11 mouse cellular contexts compared by ENCODE assay signal in the genomic region with DNA sequence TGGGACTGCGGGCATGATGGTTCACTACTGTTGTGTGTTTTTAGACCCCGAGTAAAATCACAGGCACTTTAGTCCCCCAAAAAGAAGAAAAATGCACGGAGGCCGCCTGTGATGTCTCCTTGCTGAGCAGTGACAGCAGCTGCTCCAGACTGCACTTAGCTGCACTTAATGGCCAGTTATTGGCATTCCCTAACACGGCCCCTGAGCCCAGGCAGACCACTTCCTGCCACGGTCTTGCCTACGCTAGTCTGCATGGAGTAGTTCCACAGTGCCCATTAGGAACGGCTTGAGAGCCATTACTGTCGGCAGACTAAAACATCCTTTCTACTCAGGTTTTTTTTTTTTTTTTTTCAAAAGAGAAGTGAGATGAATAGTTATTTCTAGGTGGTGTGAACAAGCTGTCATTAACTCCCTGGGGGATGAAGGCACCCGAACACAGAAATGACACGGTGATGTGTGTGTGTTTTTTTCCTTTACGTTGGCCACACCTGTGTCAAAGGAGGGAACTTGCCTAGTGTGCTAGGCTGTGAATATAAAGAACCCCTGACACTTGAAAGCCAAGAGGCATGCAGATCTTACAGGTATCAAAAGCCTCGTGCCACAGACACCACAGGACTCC. TPM values are rescaled to one million over a fixed set of nuclear protein-coding genes. Genes with fewer than 3 reads are reported as not detected.
DNase-seq lines count a peak whose midpoint lies in the region; ATAC-seq and TF ChIP-seq lines count a peak whose summit lies in the region.
"Had no signal": no experiment of that assay in that cellular context is flagged by ENCODE, and none has a peak within 500 bp of the region (broad histone marks: within the 10 kb centered on the region; RNA-seq: fewer than 3 reads in every experiment).

No protein-coding gene starts in this region.

- H3K4me2 ChIP-seq in heart, embryonic 13.5 days: no peak overlapping the region
- peak overlapping the region; percentile 23 for H3K4me2 ChIP-seq in hindbrain, embryonic 12.5 days (replicated peaks)
- H3K4me2 ChIP-seq in midbrain, embryonic 15.5 days: peak overlapping the region; percentile 29
- H3K4me2 ChIP-seq: liver, embryonic 15.5 days; stomach, embryonic 15.5 days had no signal

- DNase-seq in heart, adult 8-10 months (ENCODE audit: low spot score): no peak
- peak; percentile 79 for DNase-seq in brain, embryonic 14.5 days (ENCODE audit: low read depth)
- no peak for DNase-seq in layer of hippocampus, postnatal 10 days (ENCODE audit: low spot score in 2 of 2)
- no peak for DNase-seq in adrenal gland, adult 2 months
- DNase-seq in spleen, adult 18-20 months: no peak

- H3K27ac ChIP-seq in heart, embryonic 13.5 days (replicated peaks): 0 out of 2 replicates have a peak overlapping the region, but pooled peaks have one; percentile 5
- peak overlapping the region; percentile 72 for H3K27ac ChIP-seq in hindbrain, embryonic 12.5 days
- peak overlapping the region; percentile 47 for H3K27ac ChIP-seq in midbrain, embryonic 15.5 days
- H3K27ac ChIP-seq: liver, embryonic 15.5 days; stomach, embryonic 15.5 days had no signal

- TF ChIP-seq CTCF in brain, embryonic 14.5 days (IDR thresholded peaks at IDR 0.05; ENCODE audit: borderline replicate concordance, extremely low read depth, insufficient read depth, insufficient read length): no peak

- no peaks in the 10 kb centered on the region for H3K9me3 ChIP-seq in heart, embryonic 13.5 days
- H3K9me3 ChIP-seq in hindbrain, embryonic 12.5 days (replicated peaks): no peaks in the 10 kb centered on the region
- no peaks in the 10 kb centered on the region for H3K9me3 ChIP-seq in midbrain, embryonic 15.5 days
- H3K9me3 ChIP-seq: liver, embryonic 15.5 days; stomach, embryonic 15.5 days had no signal

- H3K4me1 ChIP-seq in heart, embryonic 13.5 days: peaks cover 37% of the 10 kb centered on the region
- peaks cover 61% of the 10 kb centered on the region for H3K4me1 ChIP-seq in hindbrain, embryonic 12.5 days
- H3K4me1 ChIP-seq in midbrain, embryonic 15.5 days: peaks cover 76% of the 10 kb centered on the region
- H3K4me1 ChIP-seq: liver, embryonic 15.5 days had no signal

- H3K9ac ChIP-seq in heart, embryonic 13.5 days: peak overlapping the region; percentile 37; the same call in 1 of the 2 replicates
- peak overlapping the region; percentile 44 for H3K9ac ChIP-seq in hindbrain, embryonic 12.5 days
- H3K9ac ChIP-seq in midbrain, embryonic 15.5 days: 0 out of 2 replicates have a peak overlapping the region, but pooled peaks have one; percentile 30
- H3K9ac ChIP-seq: liver, embryonic 15.5 days; stomach, embryonic 15.5 days had no signal

- peaks cover 48% of the 10 kb centered on the region for H3K36me3 ChIP-seq in heart, embryonic 13.5 days
- peaks cover 45% of the 10 kb centered on the region for H3K36me3 ChIP-seq in hindbrain, embryonic 12.5 days
- peaks cover 26% of the 10 kb centered on the region; the same call in 1 of the 2 replicates for H3K36me3 ChIP-seq in midbrain, embryonic 15.5 days (replicated peaks)
- H3K36me3 ChIP-seq: liver, embryonic 15.5 days; stomach, embryonic 15.5 days had no signal

- H3K4me3 ChIP-seq in heart, embryonic 13.5 days: no peak overlapping the region
- H3K4me3 ChIP-seq in hindbrain, embryonic 12.5 days: no peak overlapping the region
- H3K4me3 ChIP-seq in midbrain, embryonic 15.5 days: no peak overlapping the region
- H3K4me3 ChIP-seq: liver, embryonic 15.5 days; stomach, embryonic 15.5 days had no signal

- no peak for ATAC-seq in heart, embryonic 13.5 days (ENCODE audit: extremely low read depth, insufficient number of reproducible peaks, low FRiP score, low TSS enrichment)
- ATAC-seq in hindbrain, embryonic 12.5 days (ENCODE audit: low FRiP score): peak; percentile 49; the same call in 1 of the 2 replicates
- ATAC-seq in midbrain, embryonic 15.5 days (replicated peaks): peak; percentile 46; the same call in 1 of the 2 replicates
- ATAC-seq: activated CD4-positive, CD25-positive, alpha-beta regulatory T cell, adult 4 months had no signal

- H3K27me3 ChIP-seq in heart, embryonic 13.5 days (replicated peaks): no peaks in the 10 kb centered on the region
- no peaks in the 10 kb centered on the region for H3K27me3 ChIP-seq in hindbrain, embryonic 12.5 days
- no peaks in the 10 kb centered on the region for H3K27me3 ChIP-seq in midbrain, embryonic 15.5 days (replicated peaks)
- H3K27me3 ChIP-seq: liver, embryonic 15.5 days; stomach, embryonic 15.5 days had no signal

- TF ChIP-seq POLR2A in brain, embryonic 14.5 days (IDR thresholded peaks at IDR 0.05; ENCODE audit: borderline replicate concordance, extremely low read depth, insufficient read depth, insufficient read length, poor library complexity, severe bottlenecking): no peak

- WGBS in heart, embryonic 13.5 days: 51% methylated on average over 13 of the region's 13 CpGs
- WGBS in hindbrain, embryonic 12.5 days: 43% methylated on average over 13 of the region's 13 CpGs
- 40% methylated on average over 13 of the region's 13 CpGs for WGBS in midbrain, embryonic 15.5 days

RNA-seq across cellular contexts. Expression of a gene that starts 14.1 kb away (rescaled TPM):
- 111 and 116 TPM in 2 replicates for polyA plus RNA-seq in heart, embryonic 13.5 days (2015; fragmentation: Nextera tagmentation; extraction: Ambion mirVana)
- 10 to 100 TPM in 2 of 4 experiments, 1 to 10 TPM in 2; 7.3 to 14.4 (median 10.7) TPM for total RNA-seq in heart, adult 8-10 months (2022)
- polyA plus RNA-seq in brain, embryonic 14.5 days (2012; rRNA removed): 124 and 338 TPM in 2 replicates
- polyA plus RNA-seq in hindbrain, embryonic 12.5 days (2016; fragmentation: Nextera tagmentation; extraction: Ambion mirVana): 1,280 and 1,328 TPM in 2 replicates
- 2,126 and 2,223 TPM in 2 replicates for polyA plus RNA-seq in midbrain, embryonic 15.5 days (2015; fragmentation: Nextera tagmentation; extraction: Ambion mirVana)
- total RNA-seq in layer of hippocampus, postnatal 10 days (2021): 1,000 to 10,000 TPM; 1,031 to 1,111 TPM
- total RNA-seq in adrenal gland, adult 2 months (2021): 100 to 1,000 TPM; 107 to 110 TPM
- 2.4 and 4.0 TPM in 2 replicates for polyA plus RNA-seq in adrenal gland, adult 2 months (2012; rRNA removed)

Comparison
In these comparisons a context has a peak if more than half of its experiments do, and no peak if none do; other contexts are left out.
1. H3K27ac ChIP-seq: peak in every context shown above with its lines; median percentile 72 in hindbrain, embryonic 12.5 days; 47 in midbrain, embryonic 15.5 days; 5 in heart, embryonic 13.5 days.
2. RNA of a gene that starts 14.1 kb away (polyA plus RNA-seq): 2,126 to 2,223 TPM in midbrain, embryonic 15.5 days, 1,280 to 1,328 TPM in hindbrain, embryonic 12.5 days, 124 to 338 TPM in brain, embryonic 14.5 days and 111 to 116 TPM in heart, embryonic 13.5 days; 2.4 to 4.0 TPM in adrenal gland, adult 2 months; every median in the first group is over 10 times any median in the second.
3. Peak in every context shown above with its lines, with median percentiles within 50 percentile points of each other: H3K9ac ChIP-seq.